Mouse (Mus musculus) CD4-positive, CD25-positive, alpha-beta regulatory T cell, adult 2 months (primary cell): Measurements from ENCODE around the gene BC030867.

ENCODE experiments used
- DNase-seq: peaks from one replicate; pipeline ENCODE4 v3.0.0-alpha.2; 2012; ENCODE audit warnings: low read depth, low spot score

Gene BC030867

GRCm38 (mm10) chr11:102290141-102290540 lies 41.5 kb downstream of the BC030867 start:
- DNase-seq = no peak

- no peak for DNase-seq
Measured at GRCm38 (mm10) chr11:102291051-102291535, 42.4 kb downstream of the BC030867 start.

DNA sequence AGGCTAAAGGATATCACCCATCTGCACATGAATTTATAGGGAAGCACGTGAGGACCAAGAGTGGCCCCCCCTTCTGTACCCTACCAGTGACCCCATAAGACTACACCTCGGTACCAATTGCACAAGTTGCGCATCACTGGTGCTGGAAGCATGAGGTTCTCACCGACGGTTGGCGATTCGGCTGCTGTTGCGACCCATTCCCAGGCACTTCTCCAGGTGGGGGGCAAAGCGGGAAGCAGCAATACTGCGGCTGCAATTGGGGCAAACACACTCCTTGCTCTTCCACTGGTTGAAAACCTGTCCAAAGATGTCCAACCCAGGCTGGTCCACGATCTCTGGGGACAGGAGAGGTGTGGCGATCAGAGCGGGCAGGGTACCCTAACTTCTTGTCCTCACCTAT lies 45.3 kb downstream of the BC030867 start:
- DNase-seq = no peak

DNA sequence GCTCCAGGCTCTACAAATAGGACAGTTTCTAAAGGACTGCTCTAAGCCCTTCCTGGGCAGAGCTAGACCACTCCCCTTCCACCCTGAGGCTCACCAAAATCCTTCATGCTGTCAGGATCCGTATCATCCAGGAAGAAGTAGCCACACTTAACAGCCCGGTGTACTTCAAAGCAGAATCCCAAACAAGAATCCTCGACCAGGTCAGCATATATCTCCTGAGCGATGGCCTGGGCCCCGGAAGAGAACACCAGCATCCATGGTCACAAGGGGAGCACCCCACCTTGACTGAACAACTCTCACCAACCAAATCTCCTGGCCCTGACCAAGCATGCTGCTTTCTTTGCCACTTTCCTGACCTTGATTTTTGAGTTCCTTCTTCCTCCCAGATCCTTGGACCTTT lies 45.7 kb downstream of the BC030867 start:
- no peak for DNase-seq

DNA sequence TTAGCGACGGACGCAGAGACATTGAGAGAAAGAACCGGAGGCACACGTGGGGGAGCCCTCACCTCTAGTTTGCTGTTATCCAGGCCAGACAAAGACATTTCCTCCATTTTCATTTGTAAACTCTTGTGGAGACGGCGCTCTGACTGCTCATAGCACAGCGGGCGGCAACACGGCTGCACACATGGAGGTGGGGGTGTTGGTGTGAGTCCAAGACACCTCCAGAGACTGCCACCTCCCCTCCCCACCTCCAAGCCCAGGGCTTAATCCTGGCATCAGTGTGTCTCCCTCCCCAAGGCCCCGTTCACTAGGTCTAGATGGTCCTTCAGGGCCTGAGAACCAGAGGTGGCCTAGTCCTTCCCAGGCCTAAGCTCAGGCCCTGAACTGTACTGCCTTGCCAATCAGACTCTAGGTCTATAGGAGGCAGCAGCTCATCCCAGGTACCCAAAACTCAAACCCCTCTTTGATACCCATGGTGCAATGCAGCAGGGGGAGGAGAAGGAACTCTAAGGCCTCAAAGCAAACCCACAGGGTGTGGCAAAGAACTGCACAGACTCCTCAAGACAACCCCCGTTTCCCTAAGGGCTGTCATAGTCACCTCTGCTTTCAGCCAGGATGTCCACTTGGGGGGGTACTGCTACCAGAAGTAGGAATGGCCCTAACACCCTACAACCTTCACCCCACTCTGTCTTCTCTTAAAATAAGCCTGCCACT lies 46.4 kb downstream of the BC030867 start:
- peak; percentile 82 for DNase-seq

- peak; percentile 69 for DNase-seq
Measured at GRCm38 (mm10) chr11:102295598-102296471, 47.2 kb downstream of the BC030867 start.

DNA sequence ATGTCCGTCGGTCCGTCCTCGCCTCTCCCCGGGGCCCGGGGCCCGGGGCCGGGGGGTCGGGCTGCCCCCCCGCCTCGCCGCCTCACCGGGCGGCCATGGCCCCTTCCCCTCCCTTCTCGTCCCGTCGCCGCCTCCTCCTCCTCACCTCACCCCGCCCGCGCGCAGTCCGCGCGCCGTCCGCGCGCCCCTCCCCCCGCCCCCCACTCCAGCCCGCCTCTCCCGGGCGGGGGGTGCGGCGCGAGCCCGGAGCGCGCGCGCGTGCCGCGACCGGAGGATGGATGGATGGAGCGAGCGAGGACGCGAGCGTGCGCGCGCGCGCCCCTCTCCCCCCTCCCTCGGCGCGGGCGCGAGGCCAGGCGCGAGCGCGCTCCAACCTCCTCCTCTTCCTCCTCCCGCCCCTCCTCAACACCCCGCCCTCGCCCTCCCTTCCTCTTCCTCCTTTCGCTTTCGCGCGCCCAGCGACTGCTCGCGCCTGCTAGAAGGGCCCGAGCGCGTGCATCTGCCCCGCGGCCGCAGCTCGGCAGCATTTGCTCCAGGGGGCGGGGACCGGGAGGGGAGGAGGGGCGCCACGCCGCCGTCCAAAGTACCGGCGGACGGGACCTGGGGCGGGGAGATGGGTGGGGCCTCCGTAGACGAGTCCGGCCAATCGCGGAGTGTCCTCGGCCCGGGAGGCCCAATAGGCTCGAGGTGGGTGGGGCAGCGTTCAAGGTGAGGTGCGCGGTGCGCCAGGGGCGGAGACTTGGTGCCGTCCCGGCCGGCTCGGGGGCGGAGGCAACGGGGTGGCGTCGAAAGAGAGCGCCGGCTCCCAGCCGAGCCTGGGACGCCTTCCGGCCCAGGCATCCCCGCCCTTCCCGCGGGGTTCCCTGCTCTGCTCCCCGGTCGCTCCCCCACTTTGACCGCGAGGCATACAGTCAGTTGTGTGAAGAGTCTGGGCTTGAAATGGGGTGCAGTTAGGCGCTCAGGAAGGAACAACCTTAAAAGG lies 48.1 kb downstream of the BC030867 start, which contains the start of gene Atxn7l3:
Gene Atxn7l3, minus strand, starts transcription at position 141 of the 982 bp plus-strand sequence.
- peak; percentile 99 for DNase-seq

- DNase-seq = peak; percentile 68
Measured at GRCm38 (mm10) chr11:102297577-102298556, 49.2 kb downstream of the BC030867 start.

DNA sequence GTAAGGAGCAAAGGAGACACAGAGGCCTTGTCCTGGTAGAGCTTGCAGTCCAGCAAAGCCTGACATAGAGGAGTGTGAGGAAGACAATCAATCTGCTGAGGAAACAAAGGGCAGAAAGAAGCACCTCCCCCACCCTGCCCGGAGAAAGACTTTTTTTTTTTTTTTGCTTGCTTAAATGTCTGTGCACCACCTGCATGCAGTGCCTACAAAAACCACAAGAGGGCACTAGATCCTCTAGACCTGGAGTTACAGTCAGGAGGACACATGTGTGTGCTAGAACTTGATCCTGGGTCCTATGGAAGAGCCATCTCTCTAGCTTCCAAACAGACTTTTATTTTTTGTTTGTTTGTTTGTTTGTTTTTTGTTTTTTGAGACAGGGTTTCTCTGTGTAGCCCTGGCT lies 51.2 kb downstream of the BC030867 start:
- peak; percentile 86 for DNase-seq

GRCm38 (mm10) chr11:102304141-102304540 lies 55.5 kb downstream of the BC030867 start:
- DNase-seq = no peak

GRCm38 (mm10) chr11:102305359-102305758 lies 56.7 kb downstream of the BC030867 start:
- no peak for DNase-seq

DNA sequence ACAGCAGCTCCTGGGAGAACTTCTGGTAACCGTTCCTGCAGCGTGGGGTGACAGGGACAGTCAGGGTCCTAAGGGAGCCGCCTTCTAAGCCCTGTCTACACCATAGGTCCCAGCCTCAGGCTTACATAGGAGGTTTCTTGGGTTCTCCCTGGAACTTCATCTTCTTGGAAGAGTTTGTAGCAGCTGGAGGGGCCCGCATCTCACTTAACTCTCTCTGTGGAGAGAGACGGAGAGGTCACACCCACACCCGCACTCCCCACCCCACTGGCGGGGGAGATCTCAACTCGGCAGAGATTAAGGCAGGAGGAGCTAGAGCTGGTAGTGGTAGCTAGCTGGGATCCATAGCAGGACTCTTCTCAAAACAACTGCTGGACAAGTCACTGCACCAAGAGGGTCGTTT lies 59.4 kb downstream of the BC030867 start:
- DNase-seq = no peak

- peak; percentile 98 for DNase-seq
Measured at GRCm38 (mm10) chr11:102308979-102309378, 60.3 kb downstream of the BC030867 start.

GRCm38 (mm10) chr11:102309821-102310617 lies 61.3 kb downstream of the BC030867 start:
- peak; percentile 37 for DNase-seq

DNA sequence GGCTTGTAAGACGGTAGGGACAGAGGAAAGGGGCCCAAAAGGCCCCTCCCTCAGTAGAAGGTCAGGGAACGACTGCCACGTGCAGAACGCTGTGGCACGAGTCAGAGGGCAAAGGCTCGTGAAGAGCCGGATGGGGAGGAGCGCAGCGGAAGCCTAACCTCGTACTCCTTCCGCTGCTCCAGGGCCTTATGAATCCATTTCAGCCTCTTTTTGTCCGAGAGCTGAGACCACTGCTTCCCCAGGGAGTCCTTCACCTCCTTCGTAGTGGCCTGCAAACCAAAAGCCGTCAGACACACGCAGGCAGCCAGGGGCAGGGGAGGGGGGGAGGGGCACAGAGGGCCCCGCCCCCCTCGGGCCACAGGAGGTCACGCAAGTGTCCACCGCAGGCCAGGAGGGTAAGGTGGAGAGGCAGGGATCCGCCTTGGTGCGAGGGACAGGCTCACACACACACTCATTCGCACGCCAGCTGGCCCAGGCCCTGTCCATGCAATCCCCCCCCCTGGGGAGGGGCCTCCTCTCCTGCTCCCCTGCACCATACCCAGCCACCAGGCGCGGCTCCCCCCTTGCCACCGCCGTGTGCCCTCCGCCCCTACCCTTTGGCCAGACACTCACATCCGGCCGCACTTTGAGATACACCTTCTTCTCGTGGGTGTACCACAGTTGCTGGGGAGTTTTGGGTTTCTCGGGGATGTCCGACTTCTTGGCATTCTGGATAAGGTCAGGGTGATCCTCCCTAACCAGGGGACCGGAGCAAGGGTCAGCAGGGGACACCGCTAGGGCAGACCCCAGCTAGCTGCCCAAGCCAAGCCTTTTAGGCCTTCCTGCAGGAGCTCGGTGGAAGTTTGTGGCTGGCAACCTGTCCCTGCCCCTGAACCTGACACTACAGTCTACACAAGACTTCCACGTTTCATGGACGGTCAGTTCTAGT lies 62.4 kb downstream of the BC030867 start:
- no peak for DNase-seq

DNA sequence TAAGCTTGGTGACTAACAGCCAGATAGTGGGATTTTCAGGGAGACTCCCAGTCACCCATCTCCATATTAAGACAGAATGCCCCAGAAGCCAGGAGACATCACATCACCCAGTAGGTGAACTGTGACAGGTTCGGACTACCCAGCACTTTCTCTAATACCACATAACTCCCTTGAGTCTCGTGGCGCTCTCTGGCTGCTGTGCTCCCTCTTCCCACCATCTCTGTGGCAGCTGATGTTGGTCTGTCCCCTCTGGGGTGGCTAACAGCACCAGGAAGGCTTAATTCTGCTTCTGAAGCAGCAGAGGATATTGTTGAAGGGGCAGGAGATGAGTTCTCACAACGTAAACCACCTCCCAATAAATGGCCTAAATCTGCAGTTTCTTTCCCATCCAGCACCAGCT lies 63.3 kb downstream of the BC030867 start:
- DNase-seq = no peak

- no peak for DNase-seq
Measured at GRCm38 (mm10) chr11:102312586-102312985, 63.9 kb downstream of the BC030867 start.

DNA sequence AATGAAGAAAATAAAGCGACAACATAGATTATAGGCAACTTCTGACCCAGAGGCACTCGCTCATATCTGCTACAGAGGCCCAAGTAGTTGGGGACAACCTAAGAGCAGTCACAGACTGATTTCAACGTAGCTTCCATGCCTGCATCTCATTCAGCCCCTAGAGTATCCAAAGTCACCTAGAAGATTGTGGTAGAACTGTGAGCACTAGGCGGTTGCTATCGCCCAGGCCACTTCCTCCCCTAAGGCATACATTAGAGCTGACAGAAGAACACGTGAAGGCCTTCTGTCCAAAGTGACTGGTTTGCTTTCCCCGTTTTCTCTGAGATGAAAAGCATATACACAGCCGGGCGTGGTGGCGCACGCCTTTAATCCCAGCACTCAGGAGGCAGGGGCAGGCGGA lies 65.6 kb downstream of the BC030867 start:
- no peak for DNase-seq
